Mouse (Mus musculus) layer of hippocampus, adult 18-20 months (tissue): ENCODE results near the gene Eps15l1. TPM values are rescaled to one million over a fixed set of nuclear protein-coding genes. Genes with fewer than 3 reads are reported as not detected.

Experiments
- DNase-seq, 2 experiments: peaks; one replicate each; pipeline ENCODE4 v3.0.0; 2022; ENCODE audit warnings: low spot score in 2 of 2
- total RNA-seq, 2 experiments: library from RNA; stranded (reverse); gene quantifications; 2 replicates each; pipeline ENCODE4 v1.2.3; 2021

Eps15l1 gene
- total RNA-seq, 2 experiments from 2014 or later: 60.6 to 67.8 TPM

- DNase-seq: no peak
Observed at GRCm38 (mm10) chr8:72415252-72415651, 6.0 kb downstream of the Eps15l1 start.

DNA sequence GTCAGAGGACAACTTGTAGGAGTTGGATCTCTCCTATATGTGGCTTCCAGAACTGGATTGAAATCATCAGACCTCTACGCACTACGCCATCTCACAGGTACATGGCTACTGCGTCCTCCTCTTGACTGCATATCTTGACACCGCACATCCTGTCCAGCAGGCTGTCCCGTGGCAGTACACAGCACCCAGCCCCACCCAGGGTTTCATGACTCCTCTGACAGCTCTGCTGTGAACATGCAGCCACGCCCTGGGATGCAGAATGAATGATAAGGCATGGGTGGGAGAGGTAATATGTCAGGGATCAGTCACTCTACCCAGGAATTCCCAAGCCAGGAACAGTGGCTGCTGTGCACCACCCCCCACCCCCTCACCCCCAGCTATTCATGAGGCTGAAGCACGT lies 7.4 kb downstream of the Eps15l1 start:
- DNase-seq: no peak

DNA sequence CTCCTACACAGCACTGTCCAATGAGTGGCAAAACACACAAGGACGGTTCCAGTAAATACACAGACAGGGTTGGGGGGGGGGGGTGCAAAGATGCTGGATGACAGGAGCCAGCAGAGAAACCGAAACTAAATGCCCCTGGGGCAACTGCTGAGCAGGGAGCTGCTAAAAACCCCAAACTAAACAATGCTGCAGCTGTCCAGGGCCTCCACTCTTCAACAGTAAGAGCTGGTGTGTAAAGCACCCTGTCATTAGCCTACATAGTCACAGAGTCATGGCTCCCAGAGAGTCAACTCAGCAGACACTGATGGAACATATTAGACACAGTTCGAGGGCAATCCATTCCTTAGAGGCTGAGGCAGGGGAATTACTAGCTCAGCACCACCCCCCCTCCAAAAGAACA lies 11.8 kb downstream of the Eps15l1 start:
- DNase-seq: no peak

GRCm38 (mm10) chr8:72407878-72408277 lies 13.4 kb downstream of the Eps15l1 start:
- no peak for DNase-seq

GRCm38 (mm10) chr8:72402981-72403380 lies 18.3 kb downstream of the Eps15l1 start:
- no peak for DNase-seq

GRCm38 (mm10) chr8:72401381-72401780 lies 19.9 kb downstream of the Eps15l1 start:
- no peak for DNase-seq

DNA sequence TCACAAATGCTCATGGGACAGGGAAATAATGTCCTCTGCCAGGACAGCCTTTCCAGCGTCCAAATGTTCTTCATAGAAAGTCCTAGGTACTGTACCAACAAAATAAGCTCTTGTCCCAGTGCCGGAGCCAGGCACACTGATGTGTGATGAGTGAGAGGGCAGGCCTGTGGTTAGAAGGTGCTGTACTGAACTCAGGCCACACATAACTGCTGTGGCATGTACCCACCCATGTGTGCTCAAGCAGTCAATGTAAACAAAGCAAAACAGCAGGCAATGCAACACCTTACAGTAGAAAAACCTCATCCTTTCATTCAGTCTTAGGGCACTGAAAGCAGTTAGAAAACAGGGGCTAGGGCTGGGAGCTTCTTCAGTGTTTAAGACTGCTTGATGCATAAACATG lies 35.5 kb downstream of the Eps15l1 start:
- DNase-seq: no peak

DNA sequence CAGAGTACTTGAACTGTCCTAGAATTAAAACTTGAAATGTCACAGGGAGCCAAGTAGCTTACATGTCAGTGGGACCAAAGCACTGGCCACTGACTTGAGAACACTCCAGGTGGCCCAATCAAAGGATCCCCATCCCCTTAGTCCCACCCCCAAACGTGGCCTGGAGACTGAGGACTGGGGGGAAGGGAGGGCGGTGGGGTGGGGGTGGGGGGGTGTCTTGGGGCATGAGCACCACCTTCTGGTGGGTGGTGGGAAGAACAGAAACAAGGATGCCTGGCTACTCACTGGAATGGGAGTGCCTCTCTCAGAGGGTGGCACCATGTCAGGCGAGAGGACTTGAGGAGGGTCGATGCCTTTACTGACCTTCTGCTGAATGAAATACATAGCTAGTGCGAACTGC lies 38.9 kb downstream of the Eps15l1 start:
- DNase-seq: no peak

DNA sequence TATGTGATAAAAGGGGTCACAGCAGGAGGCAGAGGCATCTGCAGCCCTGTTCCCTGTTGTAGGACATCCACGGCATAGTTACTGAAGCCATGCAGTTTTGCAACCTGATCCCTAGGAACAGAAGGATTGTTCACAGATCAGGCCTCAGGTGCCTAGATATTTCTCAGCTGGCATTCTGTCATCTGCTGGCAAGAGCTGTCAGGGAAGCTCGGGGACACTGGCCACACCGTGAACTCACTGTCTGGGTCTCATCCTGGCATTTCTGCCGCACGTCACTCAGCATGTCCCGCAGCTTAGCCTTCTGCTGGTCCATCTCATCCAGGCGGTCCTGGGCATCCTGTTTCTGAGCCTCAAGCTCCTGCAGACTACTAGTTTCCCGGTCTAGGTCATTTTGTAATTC lies 40.6 kb downstream of the Eps15l1 start:
- DNase-seq: no peak

- no peak for DNase-seq
Observed at GRCm38 (mm10) chr8:72376900-72377299, 44.4 kb downstream of the Eps15l1 start.

GRCm38 (mm10) chr8:72376309-72376708 lies 45.0 kb downstream of the Eps15l1 start:
- DNase-seq: no peak

DNA sequence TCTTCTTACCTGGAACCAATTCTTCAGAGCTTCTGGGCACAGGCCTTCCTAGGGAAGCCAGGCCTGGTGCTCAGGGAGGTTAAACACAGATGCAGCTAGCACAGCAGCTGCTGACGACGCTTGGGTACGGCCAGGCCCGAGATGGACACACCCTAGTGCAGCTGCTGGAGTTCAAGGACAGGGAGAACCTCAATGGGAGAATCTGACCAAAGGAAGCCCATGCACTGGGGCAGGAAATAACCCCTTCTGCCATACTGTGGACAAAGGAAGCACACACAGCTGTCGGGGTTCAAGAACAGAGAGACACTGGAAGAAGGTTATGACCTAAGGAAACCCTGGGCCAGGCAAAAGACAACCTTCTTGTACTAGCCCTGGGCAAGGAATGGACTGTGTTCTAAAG lies 46.1 kb downstream of the Eps15l1 start:
- DNase-seq: no peak

DNA sequence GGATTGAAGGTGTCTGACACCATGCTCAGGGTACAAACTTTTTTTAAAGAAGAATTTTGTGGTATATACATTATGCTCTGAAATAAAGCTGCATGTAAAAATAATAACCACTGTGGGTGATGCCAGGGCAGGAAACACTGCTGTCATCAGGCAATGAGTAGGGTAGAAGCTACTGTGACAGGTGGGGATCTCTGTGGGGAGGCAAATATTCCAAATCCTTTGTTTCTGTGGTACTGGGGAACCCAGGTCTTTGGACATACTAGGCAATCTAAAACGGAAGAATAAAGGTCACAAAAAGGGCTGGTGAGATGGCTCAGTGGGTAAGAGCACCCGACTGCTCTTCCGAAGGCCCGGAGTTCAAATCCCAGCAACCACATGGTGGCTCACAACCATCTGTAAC lies 48.9 kb downstream of the Eps15l1 start:
- no peak for DNase-seq

DNA sequence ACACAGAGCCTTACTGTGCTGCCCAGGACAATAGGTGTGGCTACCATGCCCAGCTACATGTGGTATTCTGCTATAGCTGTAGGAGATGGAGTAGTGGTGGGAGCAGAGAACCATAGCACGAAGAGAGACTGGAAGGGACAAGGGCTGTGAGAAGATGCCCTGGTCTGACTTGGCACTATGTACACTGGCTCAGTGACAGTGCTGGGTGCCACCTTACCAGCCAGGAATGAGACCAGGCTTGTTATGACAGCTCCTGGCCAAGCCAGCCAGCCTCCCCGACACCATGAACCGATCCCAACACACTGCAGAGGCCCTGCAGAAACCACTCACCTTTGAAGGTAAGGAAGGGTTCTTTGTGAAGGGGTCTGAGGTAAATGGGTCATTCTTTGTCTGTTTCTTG lies 49.9 kb downstream of the Eps15l1 start:
- no peak for DNase-seq

- DNase-seq: no peak
Observed at GRCm38 (mm10) chr8:72366435-72366834, 54.8 kb downstream of the Eps15l1 start.

GRCm38 (mm10) chr8:72365826-72366225 lies 55.4 kb downstream of the Eps15l1 start:
- DNase-seq: peak; percentile 36 to 84

DNA sequence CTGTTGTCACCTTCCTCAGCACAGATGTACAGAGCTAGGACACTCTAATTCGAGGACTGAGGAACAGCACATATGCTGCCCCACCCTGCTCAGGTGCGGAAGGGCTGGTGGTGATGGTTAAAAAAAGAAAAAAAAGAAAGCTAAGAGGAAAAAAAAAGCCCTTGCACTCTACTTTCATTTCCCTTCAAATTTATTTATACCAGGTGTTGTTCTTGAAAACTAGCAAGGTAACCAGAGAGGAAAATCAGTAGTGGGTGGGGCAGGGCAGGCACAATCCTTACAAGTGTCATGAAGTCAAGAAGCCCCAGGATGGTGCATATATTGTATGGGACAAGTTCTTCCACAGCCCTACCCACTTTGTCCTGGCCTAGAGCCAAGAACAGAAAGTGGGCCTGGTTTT lies 56.2 kb downstream of the Eps15l1 start:
- no peak for DNase-seq

DNA sequence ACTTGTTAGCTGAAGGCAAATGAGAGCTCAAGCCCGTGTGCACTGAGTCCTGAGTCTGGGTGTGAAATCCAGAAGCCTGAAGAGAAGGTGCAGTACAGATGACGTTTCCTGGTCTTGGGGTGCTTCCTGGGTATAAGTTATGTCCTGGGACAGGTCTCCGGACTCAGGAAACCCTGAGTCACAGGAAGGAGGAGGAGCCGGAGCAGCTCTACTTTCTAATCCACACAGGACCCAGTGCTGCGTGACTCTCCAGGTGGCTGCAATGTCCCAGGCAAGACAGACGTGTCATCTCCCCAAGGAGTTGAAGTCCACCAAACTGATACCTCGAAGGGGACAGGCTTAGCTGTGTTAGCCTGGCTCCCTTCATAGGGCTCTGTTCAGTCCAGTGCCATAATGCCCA lies 57.8 kb downstream of the Eps15l1 start:
- DNase-seq: no peak

DNA sequence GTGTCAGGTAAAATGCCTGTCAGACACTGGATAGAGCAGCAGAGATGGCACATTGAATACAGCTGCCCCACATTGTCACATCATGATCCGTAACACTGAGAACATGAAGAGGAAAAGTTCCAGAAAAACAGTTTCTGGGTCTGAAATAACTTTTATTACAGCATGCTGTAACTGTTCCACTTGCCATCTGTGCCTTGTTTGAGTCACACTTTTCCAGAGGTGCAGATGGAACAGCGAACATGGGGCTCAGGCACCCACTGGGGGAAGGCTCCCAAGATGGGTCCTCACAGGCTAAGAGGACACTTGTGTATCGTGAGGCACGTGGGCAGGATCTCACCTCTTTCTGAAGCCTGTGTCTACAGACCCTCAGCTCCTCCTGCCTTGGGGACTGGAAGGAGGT lies 58.5 kb downstream of the Eps15l1 start:
- peak in 1 of 2 experiments; percentile 68 for DNase-seq

GRCm38 (mm10) chr8:72360162-72360561 lies 61.1 kb downstream of the Eps15l1 start:
- DNase-seq: no peak

DNA sequence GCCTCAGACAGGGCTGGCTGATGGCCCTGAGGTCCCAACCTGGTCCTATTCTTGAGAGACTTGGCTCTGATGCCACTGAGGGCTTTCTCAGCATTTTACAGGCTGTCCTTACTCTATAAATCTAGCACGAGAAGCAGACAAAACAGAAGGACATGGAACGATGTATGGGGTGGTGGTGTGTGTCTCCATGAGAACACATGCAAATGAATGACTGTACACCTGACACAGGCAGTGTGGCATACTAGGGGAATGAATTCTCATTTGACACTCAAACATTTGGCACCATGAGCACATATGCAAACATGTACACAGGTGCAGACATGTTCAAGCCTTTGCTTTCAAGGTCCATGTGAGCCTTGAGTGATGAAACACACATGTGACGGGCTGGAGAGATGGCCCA lies 64.7 kb downstream of the Eps15l1 start:
- no peak for DNase-seq

DNA sequence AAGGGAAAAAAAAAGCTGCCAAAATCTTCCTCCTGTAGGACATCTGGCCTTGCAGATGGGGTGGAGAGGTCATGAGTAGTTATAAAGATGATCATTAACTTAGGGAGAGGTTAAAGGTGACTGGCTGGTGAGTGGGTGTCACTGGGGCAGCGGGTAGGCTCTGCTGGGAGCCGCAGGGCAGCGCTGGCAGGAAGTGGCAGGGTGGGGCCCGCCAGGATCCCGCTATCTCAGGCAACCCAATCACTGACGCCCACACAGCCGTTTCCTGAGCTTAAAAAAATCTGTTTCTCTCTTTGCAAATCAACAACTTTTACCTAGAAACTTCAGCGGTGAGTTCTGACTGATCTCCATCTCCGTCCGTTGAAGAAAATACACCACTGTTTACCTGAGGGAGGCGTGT lies 67.0 kb downstream of the Eps15l1 start:
- peak in 1 of 2 experiments; percentile 48 for DNase-seq

- DNase-seq: no peak
Observed at GRCm38 (mm10) chr8:72353700-72354045, 67.6 kb downstream of the Eps15l1 start.

GRCm38 (mm10) chr8:72352951-72353699 lies 68.1 kb downstream of the Eps15l1 start:
- DNase-seq: peak in 1 of 2 experiments; percentile 36
